Mouse (Mus musculus): ENCODE data around the gene Ajm1.

Gene Ajm1

DNA sequence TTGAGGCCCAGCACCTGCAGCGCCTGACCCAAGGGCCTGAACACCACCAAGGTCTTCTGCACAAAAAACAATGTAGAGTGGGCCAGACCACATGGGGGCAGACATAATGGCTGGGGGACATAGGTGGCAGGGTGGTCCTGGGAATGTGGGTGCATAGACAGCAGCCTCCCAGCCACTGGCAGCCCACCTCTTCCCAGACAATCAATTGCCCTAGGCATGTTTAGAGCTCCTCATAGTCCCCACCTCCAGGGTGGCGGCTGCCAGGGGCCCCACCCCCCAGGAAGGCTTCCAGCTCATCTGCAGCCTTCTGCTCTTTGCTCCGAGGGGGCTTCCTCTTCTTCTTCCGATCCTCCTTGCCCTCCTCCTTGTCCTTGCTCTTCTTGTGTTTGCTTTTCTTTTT is 2.0 kb upstream of the Ajm1 start:
- DNase-seq, result peak; percentile 37 to 48

DNA sequence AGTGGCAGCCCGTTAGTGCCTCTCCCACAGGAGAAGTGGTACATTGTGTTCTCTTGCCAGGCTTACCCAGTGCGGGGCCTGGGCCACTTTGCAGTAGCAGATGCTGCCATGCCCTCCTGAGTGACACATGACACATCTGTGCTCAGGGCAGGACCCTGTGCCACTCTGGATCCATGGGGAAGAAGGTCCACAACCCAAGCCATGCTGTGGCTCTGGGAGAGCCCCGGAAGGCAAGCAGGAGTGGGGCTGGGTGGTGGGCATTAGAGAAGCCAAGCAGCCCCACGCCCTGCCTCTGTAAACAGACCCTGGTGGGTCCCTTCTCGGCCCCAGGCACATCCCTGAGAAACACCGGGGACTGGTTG is 1.5 kb upstream of the Ajm1 start:
- peak; percentile 53 for DNase-seq

DNA sequence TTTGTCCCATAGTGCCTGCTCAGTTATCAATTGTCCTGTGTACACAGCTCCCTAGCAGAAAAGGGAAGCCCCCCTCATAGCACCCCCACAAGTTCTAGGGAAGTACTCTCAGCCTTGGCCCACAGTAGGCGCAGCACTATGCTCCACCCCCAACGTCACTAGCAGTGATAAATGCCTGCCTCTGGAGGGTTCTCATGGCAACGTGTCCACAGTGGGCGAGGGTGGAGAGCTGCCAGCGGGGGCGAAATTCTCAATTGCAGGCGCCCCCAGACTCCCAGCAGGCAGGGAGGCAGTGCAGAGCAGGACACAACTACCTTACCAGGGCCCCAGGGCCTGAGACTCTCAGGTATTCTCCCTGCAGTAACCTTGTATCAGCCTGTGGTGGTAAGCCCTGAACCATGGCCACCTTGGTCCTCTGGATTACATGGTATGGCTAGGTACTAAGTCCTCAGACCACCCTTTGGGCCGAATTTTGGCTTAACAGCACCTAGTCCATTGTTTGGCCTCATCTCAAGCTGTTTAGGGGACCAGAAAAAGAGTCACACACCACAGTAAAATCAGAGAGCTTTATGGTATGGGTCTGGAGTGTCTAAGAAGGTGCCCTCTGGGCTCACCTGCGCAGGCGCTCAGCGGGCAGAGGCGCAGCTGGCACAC is 1.0 kb upstream of the Ajm1 start:
- DNase-seq, result peak; percentile 62 to 68

DNA sequence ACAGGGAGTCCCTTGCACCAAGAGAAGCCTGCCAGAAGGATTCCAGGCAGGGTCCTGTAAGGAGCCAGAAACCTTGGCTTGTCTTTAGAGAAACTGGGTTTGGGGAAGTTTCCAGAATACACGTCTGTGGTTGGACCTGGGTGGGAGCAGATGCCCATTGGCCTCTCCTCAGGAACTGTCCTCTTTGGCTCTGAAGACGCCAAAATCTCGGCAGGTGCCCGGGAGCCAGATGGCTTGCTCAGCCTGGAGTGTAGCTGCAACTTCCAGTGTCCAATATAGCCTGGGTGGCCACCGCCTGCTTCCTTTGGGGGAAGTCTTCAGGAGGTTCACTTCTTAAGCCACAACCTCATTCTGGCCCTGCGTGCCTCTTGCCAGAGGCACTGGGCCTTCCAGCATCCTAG is 344 bp upstream of the Ajm1 start:
- DNase-seq, result peak; percentile 92

DNA sequence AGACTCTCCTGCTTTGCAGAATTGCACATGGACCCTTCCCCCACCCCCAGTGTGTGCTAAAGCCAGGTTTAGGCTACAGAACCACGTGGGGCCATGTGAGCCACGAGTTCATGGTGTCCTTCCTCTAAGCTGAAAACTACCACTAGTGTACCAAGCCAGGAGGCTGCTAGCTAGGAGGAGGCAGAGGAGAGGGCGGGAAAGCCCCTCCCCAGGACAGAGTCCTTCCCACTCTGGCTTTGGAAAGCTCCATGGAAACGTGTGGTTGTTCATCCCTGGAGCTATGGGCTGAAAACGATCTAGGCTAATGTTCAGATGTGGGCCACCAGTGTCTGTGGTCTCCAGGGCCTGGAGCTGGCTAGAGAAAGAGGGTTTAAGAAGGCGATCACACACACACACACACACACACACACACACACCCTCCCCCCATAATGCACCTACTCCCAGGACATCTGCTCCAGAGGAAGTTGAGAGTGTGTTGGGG is 896 bp downstream of the Ajm1 start:
- DNase-seq, result peak; percentile 64 to 65

DNA sequence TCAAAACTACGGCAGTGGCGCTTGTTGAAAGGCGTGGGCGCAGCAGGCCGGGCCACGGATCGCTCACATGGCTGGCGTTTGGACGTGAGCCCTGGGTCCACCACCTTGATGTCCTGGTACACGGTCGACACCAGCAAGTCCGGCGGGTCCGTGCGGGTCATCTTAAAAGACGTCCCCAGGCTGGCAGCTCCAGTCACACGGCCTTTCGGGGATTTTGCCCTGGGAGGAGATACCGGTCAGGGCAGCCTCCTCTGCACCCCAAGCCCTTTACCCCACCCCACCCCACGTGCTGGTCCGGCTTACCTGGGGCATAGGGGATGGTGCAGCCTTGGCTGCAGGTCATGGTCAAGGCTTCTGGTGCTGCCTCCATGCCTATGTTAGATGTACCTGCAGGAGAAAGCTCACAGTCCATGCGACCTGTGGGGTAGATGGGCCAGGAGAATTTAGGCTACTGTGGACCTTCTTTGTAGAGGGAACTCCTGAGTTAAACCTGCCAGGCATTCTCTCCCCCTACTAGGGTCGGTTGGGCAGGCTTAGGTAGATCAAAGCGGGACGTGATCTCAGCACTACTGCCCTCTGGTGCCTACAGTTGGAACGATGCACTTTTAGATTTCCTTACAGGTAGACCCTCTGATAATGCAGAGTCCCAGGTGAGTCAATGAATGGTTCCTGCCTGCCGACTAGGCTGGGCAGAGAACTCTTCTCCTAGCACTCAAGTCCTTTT is 1.7 kb downstream of the Ajm1 start:
- DNase-seq, result peak; percentile 83 to 89

DNA sequence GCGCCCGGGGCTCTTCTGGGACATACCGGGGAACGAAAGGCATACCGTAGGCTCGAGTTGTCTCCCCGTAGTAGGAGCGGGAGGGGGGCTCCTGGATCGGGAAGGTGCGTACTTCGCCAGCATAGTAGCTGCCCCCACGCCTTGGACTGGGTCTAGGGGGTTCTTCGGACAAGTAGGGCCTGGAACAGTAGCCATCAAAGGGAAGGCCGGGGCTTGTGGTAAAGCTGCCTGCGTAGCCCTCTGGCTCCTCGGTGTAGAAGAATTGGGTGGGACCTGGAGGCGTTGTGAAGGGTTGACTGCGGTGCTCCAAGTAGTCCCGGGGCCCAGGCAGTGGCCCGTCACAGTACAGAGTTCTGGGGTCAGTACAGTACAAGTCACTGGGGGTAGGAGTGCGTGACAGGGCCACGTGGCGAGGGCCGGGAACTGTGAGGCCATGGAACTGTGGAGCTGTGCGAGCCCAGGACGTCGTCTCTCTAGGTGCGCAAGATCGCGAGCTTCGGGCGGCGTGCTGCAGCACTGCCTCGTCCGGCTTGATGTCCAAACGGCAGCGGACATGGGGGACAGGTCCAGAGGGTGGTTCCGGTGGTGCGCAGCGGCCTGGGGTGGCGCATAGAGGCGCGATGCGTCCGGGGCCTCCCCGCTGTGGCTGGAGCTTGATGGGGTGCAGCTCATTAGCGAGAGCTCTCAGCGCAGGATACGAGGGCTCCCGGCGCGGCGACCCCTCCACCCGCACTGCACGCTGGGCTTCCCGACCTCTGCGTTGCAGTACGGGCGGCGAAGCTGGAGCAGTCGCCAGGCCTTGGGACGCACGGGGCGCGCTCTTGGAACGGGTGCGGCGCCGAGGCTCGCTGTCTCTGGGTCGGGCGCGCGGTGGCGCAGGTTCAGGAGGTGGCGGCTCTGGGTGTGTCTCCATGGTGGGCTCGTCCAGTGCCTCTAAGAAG is 2.5 kb downstream of the Ajm1 start:
- peak; percentile 74 to 79 for DNase-seq

DNA sequence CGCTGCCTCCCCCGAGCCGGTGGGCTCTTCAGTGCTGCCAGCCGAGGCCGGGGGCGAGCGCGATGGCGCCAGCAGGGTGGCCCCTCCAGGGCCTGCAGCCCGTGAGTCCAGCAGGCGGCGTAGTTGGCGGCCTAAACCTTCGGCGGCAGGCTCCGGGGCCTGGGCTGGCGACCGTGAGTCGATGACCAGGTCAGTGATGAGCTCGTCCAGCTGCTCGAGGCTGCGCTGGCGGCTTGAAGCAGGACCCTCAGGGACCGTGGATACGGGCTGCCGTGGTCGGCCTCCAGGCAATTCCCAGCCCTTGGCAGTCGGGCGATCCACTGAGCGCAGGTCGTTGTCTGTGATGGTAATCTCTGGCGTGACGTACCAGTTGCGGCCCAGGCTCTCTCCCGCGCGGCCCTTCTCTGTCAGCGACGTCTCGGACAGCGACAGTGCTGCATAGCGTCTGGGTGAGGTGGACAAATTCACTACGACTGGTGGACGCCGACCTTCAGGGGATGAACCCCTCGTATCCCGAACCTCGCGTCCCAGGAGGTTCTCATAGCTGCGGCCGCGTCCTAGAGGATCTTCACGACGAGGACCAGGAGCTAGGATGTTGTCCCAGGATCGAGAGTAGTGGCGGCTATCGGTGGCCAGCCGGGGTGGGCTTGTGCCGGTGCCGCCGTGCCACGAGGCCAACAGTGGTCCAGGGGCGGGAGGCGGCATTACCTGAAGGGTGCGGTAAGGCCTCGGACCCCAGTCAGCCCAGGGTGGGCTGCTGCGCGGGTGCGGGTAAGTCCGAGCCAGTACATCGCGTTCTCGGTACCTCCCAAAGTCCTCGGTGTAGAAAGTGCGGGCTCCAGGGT is 3.4 kb downstream of the Ajm1 start:
- DNase-seq, result peak; percentile 69 to 73

DNA sequence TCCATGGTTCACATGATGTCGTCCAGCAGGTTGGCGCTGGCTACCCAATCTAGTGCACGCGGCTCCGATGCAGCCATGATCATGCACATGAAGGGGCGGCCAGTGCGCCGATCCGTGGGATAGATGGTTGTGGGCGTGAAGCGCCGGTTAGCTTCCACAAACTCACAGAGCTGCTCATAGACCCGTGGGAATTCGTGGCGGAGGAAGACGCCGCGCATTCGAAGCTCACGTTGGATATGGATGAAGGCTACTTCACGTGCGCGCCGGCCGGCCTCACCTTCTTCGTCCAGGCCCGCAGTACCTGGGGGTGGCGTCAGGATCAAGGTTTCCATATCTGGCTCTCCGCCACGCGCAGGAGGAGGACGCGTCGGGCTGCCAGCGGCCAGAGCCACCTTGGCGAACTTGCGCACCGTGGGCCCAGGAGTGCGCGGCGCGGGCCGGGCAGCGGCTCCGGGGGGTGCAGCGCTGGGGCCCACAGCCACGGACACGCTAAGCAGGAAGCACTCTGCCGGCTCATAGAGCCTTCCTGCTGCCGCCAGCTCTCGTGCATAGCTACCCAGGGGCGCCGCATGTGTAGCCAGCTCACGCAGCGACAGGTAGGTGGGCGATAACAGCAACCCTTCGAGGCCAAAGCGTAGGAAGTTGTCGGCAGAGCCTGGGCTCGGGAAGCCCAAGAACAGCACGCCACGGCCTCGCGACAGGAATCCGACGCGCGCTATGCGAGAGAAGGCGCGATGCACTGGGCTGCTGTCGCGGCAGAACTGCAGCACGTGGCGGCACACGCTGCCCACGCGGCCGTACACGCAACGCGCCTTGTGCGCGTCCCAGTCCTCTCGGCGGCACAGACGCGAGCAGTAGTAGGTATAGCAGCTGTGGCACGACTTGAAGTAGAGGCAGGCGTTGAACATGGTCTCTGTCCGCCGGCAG is 4.3 kb downstream of the Ajm1 start:
- peak; percentile 71 to 72 for DNase-seq

DNA sequence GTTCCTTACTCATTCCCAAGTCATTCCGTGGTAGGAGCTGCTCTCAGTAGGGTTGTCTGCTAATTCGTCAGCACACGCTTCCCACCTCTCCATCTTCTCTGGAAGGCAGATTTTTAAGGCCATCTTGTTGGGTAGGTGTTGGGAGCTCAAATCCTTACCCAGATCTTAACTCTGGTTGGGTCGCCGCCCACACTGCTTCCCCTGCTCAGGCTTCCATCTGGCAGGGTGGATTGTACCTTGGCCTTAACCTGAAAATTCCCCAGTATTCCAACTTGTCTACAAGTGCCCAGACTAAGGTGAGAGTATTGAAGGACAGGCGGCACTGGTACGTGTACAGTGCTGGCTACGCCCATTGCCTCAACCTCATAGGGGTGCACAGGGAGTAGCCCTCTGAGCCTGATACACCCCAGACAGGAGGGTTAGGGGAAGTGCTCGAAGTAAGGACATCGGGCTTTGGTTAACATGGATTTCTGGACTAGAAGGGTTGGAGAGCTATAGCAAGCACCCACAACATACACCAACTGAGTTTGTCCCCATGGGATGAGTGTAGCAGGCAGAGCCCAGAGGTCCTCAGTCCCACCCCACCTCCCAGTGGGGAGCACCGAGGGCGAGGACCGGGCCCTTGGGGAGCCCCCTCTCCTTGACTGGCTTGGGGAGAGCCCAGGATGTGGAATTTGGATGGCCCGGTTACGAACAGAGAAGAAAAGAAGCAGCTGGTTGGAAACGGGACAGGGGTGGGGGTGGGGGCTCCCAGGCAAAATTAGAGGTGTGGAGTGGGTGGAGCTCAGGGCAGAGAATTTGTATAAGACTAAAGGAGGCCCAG is 5.3 kb downstream of the Ajm1 start:
- peak in 1 of 2 experiments; percentile 54 for DNase-seq

DNA sequence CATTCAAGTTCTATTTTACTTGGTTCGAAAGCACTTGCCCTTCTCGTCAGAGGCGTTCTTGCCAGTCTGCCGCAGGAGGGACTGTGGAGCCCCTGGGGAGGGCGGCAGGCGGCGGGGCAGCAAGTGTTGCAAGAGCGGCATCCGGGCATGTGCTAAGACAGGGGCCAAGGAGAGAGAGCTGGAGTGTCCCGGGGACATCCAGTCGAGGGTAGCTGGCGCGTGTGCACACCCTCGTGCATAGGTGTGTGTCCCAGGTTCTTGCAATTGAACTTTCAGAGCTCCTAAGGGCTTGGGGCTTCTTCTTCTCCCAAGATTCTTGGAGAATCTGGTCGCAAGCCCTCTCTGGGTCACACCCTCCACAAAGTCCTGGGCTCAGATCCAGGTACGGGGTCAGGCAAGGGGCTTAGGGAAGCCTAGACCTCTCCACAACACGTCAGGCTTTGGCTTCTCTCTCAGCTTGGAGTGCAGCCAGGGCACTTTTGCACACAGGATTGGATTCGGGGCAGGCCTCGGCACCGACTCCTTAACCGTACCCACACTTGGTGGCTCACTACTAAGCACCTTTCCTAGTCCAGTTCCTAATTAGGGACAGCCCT is 6.0 kb downstream of the Ajm1 start:
- DNase-seq, result peak; percentile 71 to 81

DNA sequence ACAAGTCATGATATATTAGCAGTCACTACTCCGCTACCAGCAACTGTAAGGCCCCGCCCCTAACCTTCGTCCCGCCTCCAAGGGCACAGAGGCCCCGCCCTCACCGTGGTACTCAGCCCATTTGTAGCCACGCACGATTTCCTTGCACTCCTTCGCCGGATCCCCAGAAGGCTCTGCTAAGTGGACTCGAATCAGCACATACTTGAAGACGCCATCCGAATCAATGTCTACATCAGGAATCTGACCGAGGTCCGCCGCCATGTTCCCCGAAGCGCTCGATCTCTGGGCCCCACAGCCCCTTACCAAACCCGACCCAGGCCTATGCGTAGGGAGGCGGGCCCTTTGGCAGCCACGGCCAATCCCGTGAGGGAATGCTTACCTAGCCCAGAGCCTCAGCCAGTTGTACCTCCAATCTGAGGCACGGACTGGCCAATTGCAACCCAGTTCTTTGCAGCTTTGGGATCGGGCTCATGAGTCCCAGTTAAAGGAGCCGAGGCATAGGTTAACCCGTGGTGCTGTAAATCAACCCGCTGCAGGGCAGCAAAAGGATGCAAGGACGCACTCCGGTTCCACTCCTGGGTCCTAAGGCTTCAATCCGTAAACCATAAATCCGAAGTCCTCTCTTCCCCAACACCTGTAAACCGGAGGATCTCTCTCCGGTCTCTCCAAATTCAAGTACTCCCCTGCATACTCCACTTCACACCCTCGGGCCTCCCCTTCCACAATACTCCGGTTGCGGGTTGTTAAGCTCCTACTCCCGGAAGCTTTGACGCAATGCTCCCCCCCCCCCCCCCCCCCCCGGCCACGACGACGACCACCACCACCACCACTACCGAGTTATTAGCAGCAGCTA is 6.8 kb downstream of the Ajm1 start, which contains the start of the genes Mamdc4 and Phpt1:
Mamdc4 (minus strand) TSS at position 267 of the 853 bp plus-strand sequence.
Phpt1 (minus strand) TSS at position 646 of the 853 bp plus-strand sequence.
- peak; percentile 94 to 97 for DNase-seq

DNA sequence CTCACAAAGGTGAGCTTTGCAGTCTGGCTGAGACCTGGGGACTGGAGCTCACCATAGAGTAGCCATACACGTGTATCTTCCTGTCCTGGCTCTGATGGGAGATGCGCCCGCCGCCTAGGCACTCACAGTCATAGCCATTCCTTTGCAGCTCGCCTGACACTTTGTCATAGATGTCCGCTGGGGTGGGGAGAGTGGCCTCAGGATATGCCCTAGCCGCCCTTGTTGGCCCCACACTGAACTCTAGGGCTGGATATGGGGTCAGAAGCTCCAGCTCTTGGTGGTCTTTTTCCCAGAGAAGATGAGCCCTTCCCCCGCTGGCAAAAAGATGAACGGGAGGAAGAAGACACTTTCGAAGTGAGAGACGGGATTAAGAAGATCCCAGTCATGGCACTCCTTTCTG is 7.4 kb downstream of the Ajm1 start:
- peak in 1 of 2 experiments; percentile 45 for DNase-seq

DNA sequence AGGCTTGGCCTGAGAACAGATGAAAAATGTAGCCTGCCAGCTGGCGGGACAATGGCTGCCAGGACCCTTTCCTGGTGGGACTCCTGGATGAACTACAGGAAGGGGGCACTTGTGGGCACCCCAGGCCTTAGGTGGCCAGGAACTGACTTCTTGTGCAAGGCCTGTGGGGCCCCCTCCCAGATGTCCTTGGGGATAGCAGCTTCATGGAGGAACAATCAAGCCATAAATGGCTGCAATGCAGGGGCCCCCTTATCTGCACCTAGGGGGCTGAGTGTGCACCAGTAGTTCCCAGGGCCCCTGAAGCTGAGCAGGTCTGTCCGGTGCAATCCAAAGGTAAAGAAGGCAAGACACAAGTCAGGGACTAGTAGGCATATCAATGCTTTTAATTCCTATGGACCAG is 8.5 kb downstream of the Ajm1 start:
- DNase-seq, result peak; percentile 21 to 35

DNA sequence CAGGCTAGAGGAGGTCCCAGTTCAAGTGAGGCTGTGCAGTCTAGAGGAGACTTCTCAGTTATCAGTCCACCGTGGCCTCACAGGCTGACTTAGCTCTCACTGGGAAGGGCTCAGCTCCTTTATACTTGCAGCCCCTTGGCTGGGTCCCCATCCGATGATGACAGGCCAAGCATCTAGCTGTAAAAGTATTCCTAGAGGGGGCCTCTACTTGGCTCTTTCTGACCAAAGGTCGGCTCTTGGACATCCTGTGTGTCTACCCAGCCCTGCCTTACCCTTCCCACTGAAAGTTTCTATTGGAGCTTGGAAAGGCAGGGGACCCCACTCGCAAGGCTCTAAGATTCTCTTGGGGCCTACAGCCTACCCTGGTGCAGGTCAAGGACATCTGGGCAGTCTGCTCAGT is 10.3 kb downstream of the Ajm1 start:
- no peak for DNase-seq

DNA sequence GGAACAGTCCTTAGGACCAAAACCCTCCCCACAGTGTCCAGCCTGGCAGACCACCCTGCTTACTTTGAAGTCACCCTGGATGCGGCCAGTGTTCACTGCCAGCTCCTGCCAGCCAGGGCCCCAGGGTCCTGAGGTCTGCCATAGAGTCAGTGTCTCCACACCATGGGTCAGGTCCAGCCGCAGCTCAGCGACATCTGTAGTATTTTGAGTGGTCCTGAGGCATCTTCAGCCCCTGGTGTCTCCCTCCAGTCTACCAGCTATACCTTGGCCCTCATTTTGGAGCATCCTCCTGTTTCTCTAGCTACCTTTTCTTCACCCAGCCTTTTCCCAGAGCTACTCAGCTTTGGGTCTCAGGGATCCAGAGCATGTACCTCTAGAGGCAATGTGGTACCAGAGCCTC is 12.2 kb downstream of the Ajm1 start:
- no peak for DNase-seq

DNA sequence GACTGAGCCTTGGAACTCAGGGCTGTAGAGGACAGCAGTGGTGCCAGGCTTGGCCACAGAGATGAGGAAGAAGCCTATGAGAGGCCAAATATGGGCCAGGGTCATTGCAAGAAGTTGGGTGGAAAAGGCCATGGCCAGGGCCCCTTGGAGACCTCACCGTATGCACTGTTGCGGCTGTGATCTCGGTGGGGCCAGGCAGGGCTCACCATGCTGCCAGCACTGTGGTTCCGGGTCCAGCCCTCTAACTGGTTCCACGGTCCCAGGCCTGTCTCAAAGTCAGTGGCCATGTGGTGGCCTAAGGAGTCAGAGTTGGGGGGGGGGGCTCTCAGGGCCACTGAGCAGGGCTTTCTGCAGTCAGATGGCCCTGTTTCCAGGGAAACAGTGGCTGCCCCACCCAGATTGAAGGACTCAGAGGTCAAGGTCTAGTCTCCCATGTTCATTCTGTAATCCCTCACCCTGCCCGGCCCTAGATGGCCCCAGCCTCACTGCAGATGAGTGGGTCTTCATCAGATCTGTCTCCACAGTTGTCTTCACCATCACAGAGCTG is 13.0 kb downstream of the Ajm1 start:
- peak in 1 of 2 experiments; percentile 12 for DNase-seq

DNA sequence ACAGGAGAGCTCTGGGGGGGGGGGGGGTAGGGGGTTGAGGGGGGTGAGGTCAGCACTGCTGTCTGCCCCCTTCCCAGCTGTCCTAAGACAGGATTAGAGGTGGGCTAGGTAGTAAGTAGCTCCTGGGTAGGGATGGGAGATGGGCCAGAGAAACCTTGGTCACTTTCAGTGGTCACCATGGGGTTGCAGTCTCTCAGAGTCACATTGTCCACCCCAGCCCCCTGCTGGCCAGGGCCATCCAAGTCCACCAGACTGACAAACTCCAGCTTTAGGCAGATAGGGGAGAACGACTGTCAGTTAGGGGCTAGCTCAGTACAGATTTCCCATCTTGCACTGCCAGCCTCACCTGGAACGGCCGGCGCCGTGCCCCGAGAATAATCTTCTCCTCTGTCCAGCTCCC is 15.0 kb downstream of the Ajm1 start:
- peak; percentile 30 to 45 for DNase-seq

All from cerebellum, postnatal 25 days (tissue).